Mouse (Mus musculus) intestine, embryonic 15.5 days (tissue): ENCODE measurements around the gene Hipk2. TPM values are rescaled to one million over a fixed set of nuclear protein-coding genes. Genes with fewer than 3 reads are reported as not detected.

ENCODE experiments used
- ATAC-seq: fragments of 200-750 bp; cut with Nextera tagmentation; 2 replicates; pipeline ENCODE4 v1.8.0; 2017; ENCODE audit warnings: moderate TSS enrichment, moderate library complexity
- H3K27ac ChIP-seq: fragments of 300-500 bp; sonication (generic); 2 replicates; pipeline ENCODE4 v1.5.1; 2015; ENCODE audit warnings: mild to moderate bottlenecking, inconsistent platforms
- H3K27me3 ChIP-seq: fragments of 300-500 bp; sonication (generic); replicated peaks from 2 replicates; pipeline ENCODE4 v1.6.1; 2015; ENCODE audit warnings: inconsistent platforms
- H3K36me3 ChIP-seq: fragments of 300-500 bp; sonication (generic); 2 replicates; pipeline ENCODE4 v1.6.1; 2015; ENCODE audit warnings: inconsistent platforms
- H3K4me1 ChIP-seq: fragments of 300-500 bp; sonication (generic); replicated peaks from 2 replicates; pipeline ENCODE4 v1.6.1; 2015; ENCODE audit warnings: inconsistent platforms
- H3K4me2 ChIP-seq: fragments of 300-500 bp; sonication (generic); replicated peaks from 2 replicates; pipeline ENCODE4 v1.6.1; 2015; ENCODE audit warnings: mild to moderate bottlenecking, inconsistent platforms
- H3K4me3 ChIP-seq: fragments of 300-500 bp; sonication (generic); replicated peaks from 2 replicates; pipeline ENCODE4 v1.5.1; 2015; ENCODE audit warnings: inconsistent platforms
- H3K9ac ChIP-seq: fragments of 300-500 bp; sonication (generic); 2 replicates; pipeline ENCODE4 v1.6.1; 2015; ENCODE audit warnings: inconsistent platforms
- H3K9me3 ChIP-seq: fragments of 300-500 bp; sonication (generic); 2 replicates; pipeline ENCODE4 v1.6.1; 2016; ENCODE audit warnings: inconsistent platforms
- WGBS: fragments of 180-500 bp; shearing (Covaris S2); methylation state at CpG from one replicate; pipeline ENCODE4 v1.1.7; 2015; 5-methylcytosine and 5-hydroxymethylcytosine counted together
- polyA plus RNA-seq: library from polyadenylated mRNA; unstranded; fragments of >200 nt; fragmentation: Nextera tagmentation; extraction: Ambion mirVana; gene quantifications from 2 replicates; pipeline ENCODE4 v1.2.1, GENCODE M21; 2015

The Hipk2 gene
- polyA plus RNA-seq, 1 experiment from 2014 or later, result 20.2 TPM

- peak overlapping the region; percentile 67; the same call in 1 of the 2 replicates for H3K27ac ChIP-seq
- H3K9ac ChIP-seq, result no peak overlapping the region
- peak; percentile 62 for ATAC-seq
- peaks cover 42% of the 10 kb centered on the region for H3K36me3 ChIP-seq
- no peak overlapping the region for H3K4me3 ChIP-seq
- H3K9me3 ChIP-seq, result no peaks in the 10 kb centered on the region
- H3K27me3 ChIP-seq, result no peaks in the 10 kb centered on the region
- no peak overlapping the region for H3K4me2 ChIP-seq
- 69% methylated on average over 18 of the region's 18 CpGs for WGBS
- H3K4me1 ChIP-seq, result peaks cover 9% of the 10 kb centered on the region
Observed at GRCm38 (mm10) chr6:38698233-38698889, 177.6 kb downstream of the Hipk2 start.

- H3K27ac ChIP-seq, result no peak overlapping the region
- 91% methylated on average over 9 of the region's 9 CpGs for WGBS
- H3K27me3 ChIP-seq, result no peaks in the 10 kb centered on the region
- H3K4me1 ChIP-seq, result peaks cover 9% of the 10 kb centered on the region
- H3K4me3 ChIP-seq, result no peak overlapping the region
- peaks cover 29% of the 10 kb centered on the region for H3K36me3 ChIP-seq
- H3K9me3 ChIP-seq, result no peaks in the 10 kb centered on the region
- ATAC-seq, result no peak
- no peak overlapping the region for H3K9ac ChIP-seq
- no peak overlapping the region for H3K4me2 ChIP-seq
Observed at GRCm38 (mm10) chr6:38696570-38696969, 179.4 kb downstream of the Hipk2 start.

- WGBS, result 30% methylated on average over 9 of the region's 9 CpGs
- H3K36me3 ChIP-seq, result peaks cover 27% of the 10 kb centered on the region
Observed at GRCm38 (mm10) chr6:38695380-38696054, 180.4 kb downstream of the Hipk2 start.

DNA sequence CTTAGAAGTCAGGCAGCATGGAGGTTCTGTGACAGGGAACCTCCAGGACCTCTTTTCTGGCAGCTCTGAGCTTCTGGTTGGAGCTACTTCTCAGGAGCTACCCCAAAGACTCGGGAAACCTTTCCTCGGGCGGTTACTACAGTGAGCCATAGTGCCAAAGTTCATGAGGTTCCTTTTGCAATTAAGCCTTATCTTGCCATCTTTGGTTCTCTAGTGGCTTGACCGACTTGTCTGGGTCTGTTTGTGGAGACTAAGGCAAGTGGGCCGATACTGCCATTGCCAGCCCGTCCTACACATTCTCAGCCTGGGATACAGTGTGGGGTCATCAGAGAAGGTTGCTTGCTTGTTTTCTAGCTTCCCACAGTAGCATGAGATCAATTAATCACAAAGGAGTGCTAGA, 183.4 kb downstream of the Hipk2 start:
- Histone ChIP-seq H3K9ac (no peak overlapping the region), H3K36me3 (peaks cover 10% of the 10 kb centered on the region), H3K4me3 (no peak overlapping the region), H3K4me2 (no peak overlapping the region), H3K27me3 (no peaks in the 10 kb centered on the region), H3K4me1 (no peaks in the 10 kb centered on the region), H3K27ac (no peak overlapping the region), H3K9me3 (no peaks in the 10 kb centered on the region)
- no peak for ATAC-seq
- whole genome bisulfite sequencing, result 79% methylated on average over 6 of the region's 6 CpGs

More at GRCm38 (mm10) chr6:38695380-38696054, 180.4 kb downstream of the Hipk2 start:
- no peaks in the 10 kb centered on the region for H3K27me3 ChIP-seq
- peak; percentile 68; the same call in 1 of the 2 replicates for ATAC-seq
- no peak overlapping the region for H3K4me2 ChIP-seq
- no peaks in the 10 kb centered on the region for H3K9me3 ChIP-seq
- no peak overlapping the region for H3K4me3 ChIP-seq
- H3K4me1 ChIP-seq, result peaks cover 9% of the 10 kb centered on the region
- no peak overlapping the region for H3K9ac ChIP-seq
- no peak overlapping the region for H3K27ac ChIP-seq

DNA sequence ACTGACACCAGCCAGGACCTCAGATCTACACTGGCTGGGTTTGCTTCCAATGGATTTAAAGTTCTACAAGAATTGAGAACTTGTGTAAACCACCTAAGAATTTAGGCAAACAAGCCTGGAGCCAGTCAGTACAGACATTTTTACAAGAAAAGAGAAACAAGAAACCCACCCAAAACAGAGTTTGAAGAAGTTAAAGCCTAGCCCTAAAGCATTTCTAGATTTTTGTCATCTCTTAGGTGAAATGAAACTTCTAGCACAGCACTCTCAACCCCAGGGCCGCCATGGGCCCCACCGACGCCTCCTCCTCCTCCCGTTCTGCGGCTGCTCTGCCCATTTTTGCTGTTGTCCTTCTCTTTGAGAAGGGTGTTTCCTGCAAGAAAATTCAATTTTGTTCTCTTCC, 184.9 kb downstream of the Hipk2 start:
- Histone ChIP-seq H3K4me3 (no peak overlapping the region), H3K36me3 (0 out of 2 replicates have a peak, but pooled peaks cover 5% of the 10 kb centered on the region), H3K27ac (no peak overlapping the region), H3K9ac (no peak overlapping the region), H3K9me3 (no peaks in the 10 kb centered on the region), H3K4me2 (no peak overlapping the region), H3K4me1 (no peaks in the 10 kb centered on the region), H3K27me3 (no peaks in the 10 kb centered on the region)
- ATAC-seq, result no peak
- 93% methylated on average over 5 of the region's 5 CpGs for WGBS

DNA sequence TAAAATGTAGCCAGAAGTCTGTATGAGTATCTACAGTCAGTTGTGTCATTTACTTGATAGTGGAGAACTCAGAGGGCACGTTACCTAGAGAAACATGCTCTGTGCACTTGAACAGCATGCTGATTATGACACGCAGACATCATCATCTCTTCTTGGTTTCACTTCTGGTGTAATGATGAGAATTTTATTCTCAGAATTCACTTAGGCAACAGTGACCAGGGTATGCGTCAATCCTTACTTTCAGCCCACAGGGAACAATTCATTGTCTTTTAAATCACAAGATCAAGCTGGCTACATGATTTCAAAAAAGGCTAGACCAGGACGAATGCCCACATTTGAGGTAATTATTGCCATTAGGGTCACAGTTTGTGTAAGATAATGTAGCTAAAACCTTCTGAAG, 185.3 kb downstream of the Hipk2 start:
- Histone ChIP-seq H3K4me3 (no peak overlapping the region), H3K9ac (no peak overlapping the region), H3K4me2 (no peak overlapping the region), H3K36me3 (0 out of 2 replicates have a peak, but pooled peaks cover 5% of the 10 kb centered on the region), H3K9me3 (no peaks in the 10 kb centered on the region), H3K4me1 (no peaks in the 10 kb centered on the region), H3K27me3 (no peaks in the 10 kb centered on the region), H3K27ac (no peak overlapping the region)
- no peak for ATAC-seq
- 89% methylated on average over 4 of the region's 4 CpGs for WGBS

DNA sequence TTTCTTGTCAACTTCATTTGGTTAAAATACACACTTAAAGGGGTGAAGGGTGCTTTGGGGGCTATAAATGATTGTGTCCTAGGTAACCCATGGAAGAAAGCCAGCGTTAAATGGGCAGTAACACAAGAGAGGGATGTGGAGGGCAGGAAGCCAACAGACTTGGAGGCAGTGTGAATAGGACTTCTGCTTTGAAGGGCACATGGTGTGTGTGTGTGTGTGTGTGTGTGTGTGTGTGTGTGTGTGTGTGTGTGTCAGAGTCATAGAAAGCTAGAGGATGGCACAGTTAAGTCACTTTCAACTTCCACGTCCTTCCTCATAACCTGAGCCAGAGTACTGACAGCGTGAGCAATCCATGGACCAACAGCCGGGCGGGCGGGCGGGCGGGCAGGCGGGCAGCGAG, 187.1 kb downstream of the Hipk2 start:
- no peak for ATAC-seq
- 94% methylated on average over 10 of the region's 10 CpGs for WGBS

DNA sequence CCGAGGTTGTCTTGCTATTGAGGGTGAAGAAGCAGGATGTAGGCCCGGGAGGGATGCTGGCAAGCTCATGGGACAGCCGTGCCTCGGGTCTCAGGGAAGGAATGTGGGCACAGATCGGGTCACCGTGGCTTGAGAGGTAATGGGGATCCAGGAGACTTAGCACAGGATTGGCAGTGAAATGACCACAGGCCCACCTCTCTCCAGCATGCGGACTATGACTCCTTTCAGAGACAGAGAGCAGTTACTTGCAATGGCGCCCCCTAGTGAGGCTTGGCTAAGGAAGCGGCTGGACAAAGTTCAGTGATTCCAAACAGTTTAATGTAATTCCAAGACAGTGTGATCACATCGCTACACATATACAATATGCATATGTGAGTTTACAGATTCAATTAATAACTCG, 188.7 kb downstream of the Hipk2 start:
- H3K4me2 ChIP-seq, result no peak overlapping the region
- no peak overlapping the region for H3K4me3 ChIP-seq
- no peak for ATAC-seq
- H3K27me3 ChIP-seq, result no peaks in the 10 kb centered on the region
- H3K9ac ChIP-seq, result no peak overlapping the region
- H3K36me3 ChIP-seq, result 0 out of 2 replicates have a peak, but pooled peaks cover 2% of the 10 kb centered on the region
- WGBS, result 64% methylated on average over 11 of the region's 11 CpGs
- no peak overlapping the region for H3K27ac ChIP-seq
- no peaks in the 10 kb centered on the region for H3K4me1 ChIP-seq
- H3K9me3 ChIP-seq, result no peaks in the 10 kb centered on the region

More for the DNA sequence above, 187.1 kb downstream of the Hipk2 start:
- Histone ChIP-seq H3K9ac (no peak overlapping the region), H3K4me2 (no peak overlapping the region), H3K4me3 (no peak overlapping the region), H3K27ac (no peak overlapping the region), H3K9me3 (no peaks in the 10 kb centered on the region), H3K4me1 (no peaks in the 10 kb centered on the region), H3K27me3 (no peaks in the 10 kb centered on the region), H3K36me3 (0 out of 2 replicates have a peak, but pooled peaks cover 5% of the 10 kb centered on the region)

DNA sequence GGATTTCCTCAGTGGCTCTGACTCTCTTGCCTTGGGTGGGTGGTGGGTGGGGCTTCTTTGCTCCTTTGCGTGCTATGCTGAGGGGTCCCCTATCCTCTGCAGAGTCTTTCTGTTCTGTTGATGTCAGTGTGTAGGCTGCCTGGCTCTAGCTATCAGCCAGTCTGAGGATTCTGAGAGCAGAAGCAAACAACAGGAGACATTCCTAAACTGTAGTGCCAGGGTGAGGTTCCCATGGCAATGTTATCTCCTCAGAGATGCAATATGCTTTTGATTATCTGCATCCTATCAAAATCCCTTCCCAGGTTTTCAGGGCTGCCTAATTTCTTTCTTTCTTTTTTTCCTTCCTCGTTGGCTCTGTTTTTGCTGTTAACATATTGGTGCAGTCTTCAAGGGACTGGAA, 193.4 kb downstream of the Hipk2 start:
- no peaks in the 10 kb centered on the region for H3K4me1 ChIP-seq
- H3K36me3 ChIP-seq, result no peaks in the 10 kb centered on the region
- no peak for ATAC-seq
- H3K9ac ChIP-seq, result no peak overlapping the region
- no peaks in the 10 kb centered on the region for H3K27me3 ChIP-seq
- H3K9me3 ChIP-seq, result no peaks in the 10 kb centered on the region
- H3K4me2 ChIP-seq, result no peak overlapping the region
- H3K27ac ChIP-seq, result no peak overlapping the region
- H3K4me3 ChIP-seq, result no peak overlapping the region
- WGBS, result 52% methylated on average over 2 of the region's 2 CpGs

GRCm38 (mm10) chr6:38677629-38678028, 198.3 kb downstream of the Hipk2 start:
- WGBS, result 69% methylated on average over 9 of the region's 9 CpGs
- H3K4me2 ChIP-seq, result no peak overlapping the region
- no peaks in the 10 kb centered on the region for H3K4me1 ChIP-seq
- no peak overlapping the region for H3K4me3 ChIP-seq
- no peaks in the 10 kb centered on the region for H3K9me3 ChIP-seq
- no peaks in the 10 kb centered on the region for H3K36me3 ChIP-seq
- no peaks in the 10 kb centered on the region for H3K27me3 ChIP-seq
- no peak overlapping the region for H3K27ac ChIP-seq
- no peak overlapping the region for H3K9ac ChIP-seq
- ATAC-seq, result no peak

DNA sequence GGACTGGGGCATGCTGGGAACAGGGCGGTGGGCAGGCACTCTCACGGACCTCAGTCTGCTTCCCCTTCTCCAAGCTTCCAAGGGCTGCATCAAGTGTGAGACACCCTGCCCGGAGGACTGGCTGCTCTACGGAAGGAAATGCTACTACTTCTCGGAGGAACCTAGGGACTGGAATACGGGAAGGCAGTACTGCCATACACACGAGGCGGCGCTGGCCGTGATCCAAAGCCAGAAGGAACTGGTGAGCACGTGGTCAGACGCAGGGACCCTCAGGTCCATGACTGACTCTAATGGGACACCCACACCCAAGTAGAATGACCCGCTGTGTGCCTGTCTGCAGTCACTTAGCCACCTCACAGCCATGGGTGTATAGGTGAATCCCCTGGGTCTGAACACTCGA, 199.2 kb downstream of the Hipk2 start:
- no peaks in the 10 kb centered on the region for H3K9me3 ChIP-seq
- 74% methylated on average over 14 of the region's 14 CpGs for WGBS
- H3K27ac ChIP-seq, result no peak overlapping the region
- H3K4me3 ChIP-seq, result no peak overlapping the region
- no peak overlapping the region for H3K9ac ChIP-seq
- no peak for ATAC-seq
- no peaks in the 10 kb centered on the region for H3K36me3 ChIP-seq
- no peaks in the 10 kb centered on the region for H3K4me1 ChIP-seq
- no peaks in the 10 kb centered on the region for H3K27me3 ChIP-seq
- H3K4me2 ChIP-seq, result 0 out of 2 replicates have a peak overlapping the region, but pooled peaks have one; percentile 6

GRCm38 (mm10) chr6:38676217-38676616, 199.7 kb downstream of the Hipk2 start:
- Histone ChIP-seq H3K36me3 (no peaks in the 10 kb centered on the region), H3K27me3 (no peaks in the 10 kb centered on the region), H3K9me3 (no peaks in the 10 kb centered on the region), H3K4me1 (no peaks in the 10 kb centered on the region), H3K4me2 (0 out of 2 replicates have a peak overlapping the region, but pooled peaks have one; percentile 6), H3K4me3 (no peak overlapping the region), H3K27ac (no peak overlapping the region), H3K9ac (no peak overlapping the region)
- WGBS, result 55% methylated on average over 6 of the region's 6 CpGs
- no peak for ATAC-seq

- Histone ChIP-seq H3K4me1 (no peaks in the 10 kb centered on the region), H3K4me3 (no peak overlapping the region), H3K36me3 (no peaks in the 10 kb centered on the region), H3K4me2 (no peak overlapping the region), H3K9me3 (no peaks in the 10 kb centered on the region), H3K27ac (no peak overlapping the region), H3K27me3 (no peaks in the 10 kb centered on the region), H3K9ac (no peak overlapping the region)
- 82% methylated on average over 3 of the region's 3 CpGs for WGBS
- ATAC-seq, result no peak
Observed at GRCm38 (mm10) chr6:38672011-38672410, 204.0 kb downstream of the Hipk2 start.
